Mouse (Mus musculus) heart, adult 8-10 months (tissue): ENCODE measurements around the gene Il33. TPM values are rescaled to one million over a fixed set of nuclear protein-coding genes. Genes with fewer than 3 reads are reported as not detected.
A peak's percentile ranks its signal among the peaks of the same experiment; 100 is the strongest.

Experiments
- DNase-seq: peaks from one replicate; pipeline ENCODE4 v3.0.0; 2022; ENCODE audit warnings: low spot score
- total RNA-seq, 4 experiments: library from RNA; stranded (reverse); gene quantifications; 2 replicates each; pipeline ENCODE4 v1.2.4; 2022

The Il33 gene
- 10 to 100 TPM in 2 of 4 experiments, 1 to 10 TPM in 2; 5.7 to 12.2 (median 9.4) TPM for total RNA-seq

GRCm38 (mm10) chr19:29924638-29925258 is at the start of gene Il33:
Il33 (plus strand) TSS chr19:29925114.
- DNase-seq = peak; percentile 81

- DNase-seq = no peak
These were observed 47.3 kb upstream of the Il33 start for GRCm38 (mm10) chr19:29877422-29878291.

- no peak for DNase-seq
These were observed 45.9 kb upstream of the Il33 start for GRCm38 (mm10) chr19:29878896-29879504.

GRCm38 (mm10) chr19:29880918-29881317 is 44.0 kb upstream of the Il33 start:
- DNase-seq = no peak

- DNase-seq = no peak
These were observed 42.2 kb upstream of the Il33 start for GRCm38 (mm10) chr19:29882696-29883095.

GRCm38 (mm10) chr19:29885548-29885947 is 39.4 kb upstream of the Il33 start:
- peak; percentile 79 for DNase-seq

- DNase-seq = no peak
These were observed 37.4 kb upstream of the Il33 start for GRCm38 (mm10) chr19:29887476-29887875.

GRCm38 (mm10) chr19:29888946-29889345 is 36.0 kb upstream of the Il33 start:
- no peak for DNase-seq

GRCm38 (mm10) chr19:29891981-29892380 is 32.9 kb upstream of the Il33 start:
- no peak for DNase-seq

- DNase-seq = no peak
These were observed 32.1 kb upstream of the Il33 start for GRCm38 (mm10) chr19:29892786-29893185.

- DNase-seq = no peak
These were observed 31.1 kb upstream of the Il33 start for GRCm38 (mm10) chr19:29893718-29894273.

- DNase-seq = no peak
These were observed 30.5 kb upstream of the Il33 start for GRCm38 (mm10) chr19:29894381-29894780.

- DNase-seq = no peak
These were observed 29.9 kb upstream of the Il33 start for GRCm38 (mm10) chr19:29895047-29895446.

GRCm38 (mm10) chr19:29900318-29900717 is 24.6 kb upstream of the Il33 start:
- DNase-seq = no peak

GRCm38 (mm10) chr19:29902343-29903070 is 22.4 kb upstream of the Il33 start:
- no peak for DNase-seq

GRCm38 (mm10) chr19:29905896-29906295 is 19.0 kb upstream of the Il33 start:
- no peak for DNase-seq

- no peak for DNase-seq
These were observed 15.7 kb upstream of the Il33 start for GRCm38 (mm10) chr19:29909166-29909565.

GRCm38 (mm10) chr19:29911919-29912318 is 13.0 kb upstream of the Il33 start:
- no peak for DNase-seq

GRCm38 (mm10) chr19:29917421-29917820 is 7.5 kb upstream of the Il33 start:
- DNase-seq = no peak

- no peak for DNase-seq
These were observed 1.3 kb downstream of the Il33 start for GRCm38 (mm10) chr19:29926101-29926755.

GRCm38 (mm10) chr19:29930296-29930695 is 5.4 kb downstream of the Il33 start:
- peak; percentile 82 for DNase-seq
